Mouse (Mus musculus): ENCODE measurements around the gene Mif. TPM values are rescaled to one million over a fixed set of nuclear protein-coding genes. Genes with fewer than 3 reads are reported as not detected.

Mif gene
- total and polyA plus RNA-seq, 3 experiments = 1,217 to 2,151 (median 2,072) TPM

- peaks cover 4% of the 10 kb centered on the region for H3K9me3 ChIP-seq (replicated peaks; ENCODE audit: low read length)
- H3K9ac ChIP-seq (ENCODE audit: insufficient read depth, low read depth) = no peak overlapping the region
- H3K4me2 ChIP-seq (ENCODE audit: insufficient read depth, low read depth, poor library complexity, severe bottlenecking) = no peak overlapping the region
- no peak overlapping the region for H3K27ac ChIP-seq (ENCODE audit: insufficient read depth, low read depth)
- in situ Hi-C loops (cut with MboI; ENCODE audit: low pct_ligation_motif_present, low pct_unique_long_range_greater_than_20kb, low sequenced_read_pairs) = loop anchor here (10.0 kb wide), 1 partner anchor 109 kb away; no protein-coding TSS in a partner anchor
- H3K36me3 ChIP-seq (replicated peaks in 1 of 2; ENCODE audit: control insufficient read depth in 1 of 2, insufficient read depth in 1 of 2, low read length in 1 of 2) = peaks cover 15 to 42% of the 10 kb centered on the region in 2 experiments
- peaks cover 8 to 23% of the 10 kb centered on the region in 2 experiments; a peak in 3 of 4 replicates for H3K4me1 ChIP-seq (ENCODE audit: control insufficient read depth in 1 of 2, insufficient read depth in 2 of 2)
- H3K4me3 ChIP-seq (replicated peaks in 1 of 3; ENCODE audit: low read depth in 2 of 3, low read length in 2 of 3, poor library complexity in 1 of 3) = no peak overlapping the region
- peaks cover 4% of the 10 kb centered on the region for H3K79me2 ChIP-seq (replicated peaks; ENCODE audit: control insufficient read depth, extremely low read depth, insufficient read depth, poor library complexity, severe bottlenecking)
- dilution Hi-C loops (cut with MboI; ENCODE audit: extremely low pct_ligation_motif_present, extremely low pct_unique_long_range_greater_than_20kb, low sequenced_read_pairs) = no loop called here
- H3K27me3 ChIP-seq (replicated peaks) = no peaks in the 10 kb centered on the region
- no peak for TF ChIP-seq TCF12 (IDR thresholded peaks at IDR 0.05; ENCODE audit: low read depth, low read length)
- no peak for TF ChIP-seq USF1 (IDR thresholded peaks at IDR 0.05; ENCODE audit: low read depth, low read length)
- TF ChIP-seq UBTF (IDR thresholded peaks at IDR 0.05; ENCODE audit: low read depth, low read length) = no peak
- TF ChIP-seq MAZ (IDR thresholded peaks at IDR 0.05; ENCODE audit: low read depth, low read length) = no peak
- no peak for TF ChIP-seq TBP (conservative IDR thresholded peaks at IDR 0.05; ENCODE audit: low read depth, low read length)
- no peak for TF ChIP-seq ZMIZ1 (IDR thresholded peaks at IDR 0.05; ENCODE audit: low read depth, low read length)
- TF ChIP-seq USF2 (conservative IDR thresholded peaks at IDR 0.05; ENCODE audit: low read depth, low read length) = no peak
- TF ChIP-seq CHD1 (IDR thresholded peaks at IDR 0.05; ENCODE audit: low read depth, low read length) = no peak
- TF ChIP-seq ZNF384 (IDR thresholded peaks at IDR 0.05; ENCODE audit: low read depth, low read length) = no peak
- DNase-seq (ENCODE audit: extremely low read depth) = no peak
These were observed 5.9 kb downstream of the Mif start for GRCm38 (mm10) chr10:75854096-75854495.

GRCm38 (mm10) chr10:75853452-75853851 is 6.6 kb downstream of the Mif start:
- H3K4me2 ChIP-seq (ENCODE audit: insufficient read depth, low read depth, poor library complexity, severe bottlenecking) = no peak overlapping the region
- dilution Hi-C loops (cut with MboI; ENCODE audit: extremely low pct_ligation_motif_present, extremely low pct_unique_long_range_greater_than_20kb, low sequenced_read_pairs) = no loop called here
- H3K36me3 ChIP-seq (replicated peaks in 1 of 2; ENCODE audit: control insufficient read depth in 1 of 2, insufficient read depth in 1 of 2, low read length in 1 of 2) = peaks cover 15 to 38% of the 10 kb centered on the region in 2 experiments
- H3K4me1 ChIP-seq (ENCODE audit: control insufficient read depth in 1 of 2, insufficient read depth in 2 of 2) = peaks cover 10 to 28% of the 10 kb centered on the region in 2 experiments; a peak in 3 of 4 replicates
- peak; percentile 71 for TF ChIP-seq SMC3 (IDR thresholded peaks at IDR 0.05; ENCODE audit: low read depth, low read length)
- peak in 1 of 2 experiments; percentile 80; a peak in 3 of 4 replicates for TF ChIP-seq CTCF (conservative IDR thresholded peaks at IDR 0.05 in 1 of 2, IDR thresholded peaks at IDR 0.05 in 1 of 2; ENCODE audit: low read depth in 2 of 2, low read length in 2 of 2)
- no peak for TF ChIP-seq KAT2A (IDR thresholded peaks at IDR 0.05; ENCODE audit: insufficient replicate concordance, low read length)
- no peak for TF ChIP-seq CHD1 (IDR thresholded peaks at IDR 0.05; ENCODE audit: low read depth, low read length)
- peak; percentile 78 for TF ChIP-seq RAD21 (IDR thresholded peaks at IDR 0.05; ENCODE audit: low read depth, low read length)
- TF ChIP-seq ZNF384 (IDR thresholded peaks at IDR 0.05; ENCODE audit: low read depth, low read length) = peak; percentile 96
- no peak overlapping the region for H3K27ac ChIP-seq (ENCODE audit: insufficient read depth, low read depth)
- in situ Hi-C loops (cut with MboI; ENCODE audit: low pct_ligation_motif_present, low pct_unique_long_range_greater_than_20kb, low sequenced_read_pairs) = loop anchor here (10.0 kb wide), 1 partner anchor 109 kb away; no protein-coding TSS in a partner anchor
- H3K79me2 ChIP-seq (replicated peaks; ENCODE audit: control insufficient read depth, extremely low read depth, insufficient read depth, poor library complexity, severe bottlenecking) = no peaks in the 10 kb centered on the region; the same call in 1 of the 2 replicates
- no peak overlapping the region for H3K9ac ChIP-seq (ENCODE audit: insufficient read depth, low read depth)
- no peak overlapping the region for H3K4me3 ChIP-seq (replicated peaks in 1 of 3; ENCODE audit: low read depth in 2 of 3, low read length in 2 of 3, poor library complexity in 1 of 3)
- peak; percentile 87 for DNase-seq (ENCODE audit: extremely low read depth)
- H3K9me3 ChIP-seq (replicated peaks; ENCODE audit: low read length) = peaks cover 4% of the 10 kb centered on the region
- H3K27me3 ChIP-seq (replicated peaks) = no peaks in the 10 kb centered on the region
